Mouse (Mus musculus): ENCODE measurements around the gene Atp5s. TPM values are rescaled to one million over a fixed set of nuclear protein-coding genes. Genes with fewer than 3 reads are reported as not detected.

Gene Atp5s
- polyA plus RNA-seq (2017; shearing (Covaris generic)) = 29.1 TPM

GRCm38 (mm10) chr12:69724711-69725460, at the start of gene Atp5s, which contains the start of gene L2hgdh:
Atp5s (plus strand) TSS chr12:69724950.
L2hgdh (minus strand) TSS chr12:69724873.

GRCm38 (mm10) chr12:69681566-69682061, 43.1 kb upstream of the Atp5s start, which contains the start of gene Sos2:
Sos2 (minus strand) TSS chr12:69681852.

GRCm38 (mm10) chr12:69790530-69791505, 66.1 kb downstream of the Atp5s start, which contains the start of gene Cdkl1:
Cdkl1 (minus strand) TSS chr12:69791267.

Other genes with a start within 250 kb of the Atp5s start
- gene Vcpkmt, start 141.9 kb upstream of the Atp5s start, polyA plus RNA-seq (2017; shearing (Covaris generic)) = 4.5 TPM
- gene Sos2, start 43.1 kb upstream of the Atp5s start, polyA plus RNA-seq (2017; shearing (Covaris generic)) = 5.4 TPM
- gene L2hgdh, start 77 bp upstream of the Atp5s start, polyA plus RNA-seq (2017; shearing (Covaris generic)) = 6.7 TPM
- not detected for gene Cdkl1, start 66.3 kb downstream of the Atp5s start, polyA plus RNA-seq (2017; shearing (Covaris generic))
- 0.33 TPM for gene Atl1, start 167.7 kb downstream of the Atp5s start, polyA plus RNA-seq (2017; shearing (Covaris generic))
- gene Map4k5, start 168.2 kb downstream of the Atp5s start, polyA plus RNA-seq (2017; shearing (Covaris generic)) = 2.0 TPM